9 mouse cellular contexts compared by ENCODE assay signal in genomic region chr11:95117030-95117429, GRCm38 (mm10). TPM values are rescaled to one million over a fixed set of nuclear protein-coding genes. Genes with fewer than 3 reads are reported as not detected.
A peak's percentile ranks its signal among the peaks of the same experiment; 100 is the strongest.
DNase-seq lines count a peak whose midpoint lies in the region; ATAC-seq and TF ChIP-seq lines count a peak whose summit lies in the region.
"Had no signal": no experiment of that assay in that cellular context is flagged by ENCODE, and none has a peak within 500 bp of the region (broad histone marks: within the 10 kb centered on the region; RNA-seq: fewer than 3 reads in every experiment).

No protein-coding gene starts in this region.

- H3K4me1 ChIP-seq in ES-Bruce4 (ENCODE audit: control insufficient read depth, insufficient read depth, low read length): no peaks in the 10 kb centered on the region
- no peaks in the 10 kb centered on the region for H3K4me1 ChIP-seq in bone marrow, adult 2 months (ENCODE audit: control insufficient read depth, insufficient read depth, low read length)
- H3K4me1 ChIP-seq in embryonic fibroblast, embryonic 13.5 days (ENCODE audit: control insufficient read depth, insufficient read depth, low read length): no peaks in the 10 kb centered on the region
- H3K4me1 ChIP-seq in heart, embryonic 16.5 days (ENCODE audit: control insufficient read depth, insufficient read depth, low read length): peaks cover 10% of the 10 kb centered on the region; the same call in 1 of the 2 replicates
- no peaks in the 10 kb centered on the region for H3K4me1 ChIP-seq in liver, embryonic 14.5 days (replicated peaks; ENCODE audit: control insufficient read depth in 2 of 2, insufficient read depth in 2 of 2, low read length in 1 of 2)
- H3K4me1 ChIP-seq in neural tube, embryonic 13.5 days (replicated peaks): peaks cover 28% of the 10 kb centered on the region

- peak; percentile 32; the same call in 1 of the 2 replicates for TF ChIP-seq EP300 in ES-Bruce4 (IDR thresholded peaks at IDR 0.05; ENCODE audit: insufficient read depth, low read depth, low read length)
- TF ChIP-seq EP300 in liver, embryonic 14.5 days (IDR thresholded peaks at IDR 0.05; ENCODE audit: low read depth): no peak

- no peak overlapping the region for H3K4me3 ChIP-seq in ES-Bruce4 (ENCODE audit: low read depth, low read length)
- H3K4me3 ChIP-seq in bone marrow, adult 2 months (replicated peaks; ENCODE audit: control insufficient read depth, low read depth, low read length): no peak overlapping the region
- H3K4me3 ChIP-seq in embryonic fibroblast, embryonic 13.5 days (ENCODE audit: insufficient read depth, low read length): no peak overlapping the region
- H3K4me3 ChIP-seq in heart, embryonic 16.5 days (ENCODE audit: low read length): no peak overlapping the region
- H3K4me3 ChIP-seq in liver, embryonic 14.5 days (ENCODE audit: insufficient read depth in 1 of 2, low read depth in 2 of 2, low read length in 2 of 2): no peak overlapping the region
- no peak overlapping the region for H3K4me3 ChIP-seq in neural tube, embryonic 13.5 days

- WGBS in bone marrow, adult 2 months: 11% methylated on average over 6 of the region's 6 CpGs
- 7% methylated on average over 6 of the region's 6 CpGs for WGBS in heart, embryonic 16.5 days
- WGBS in liver, embryonic 14.5 days (ENCODE audit: insufficient replicate concordance): 2% methylated on average over 6 of the region's 6 CpGs
- 1% methylated on average over 6 of the region's 6 CpGs for WGBS in neural tube, embryonic 13.5 days

- no peaks in the 10 kb centered on the region for H3K9me3 ChIP-seq in ES-Bruce4 (replicated peaks; ENCODE audit: control insufficient read depth, insufficient read depth, low read length, poor library complexity, severe bottlenecking)
- H3K9me3 ChIP-seq in heart, embryonic 16.5 days (replicated peaks; ENCODE audit: control insufficient read depth, low read length): no peaks in the 10 kb centered on the region
- no peaks in the 10 kb centered on the region for H3K9me3 ChIP-seq in liver, embryonic 14.5 days (ENCODE audit: control insufficient read depth, low read length)
- H3K9me3 ChIP-seq in neural tube, embryonic 13.5 days: no peaks in the 10 kb centered on the region

- H3K27me3 ChIP-seq in ES-Bruce4 (ENCODE audit: control insufficient read depth, insufficient read depth, low read length, poor library complexity, severe bottlenecking): peaks cover 14% of the 10 kb centered on the region
- peaks cover 36% of the 10 kb centered on the region for H3K27me3 ChIP-seq in heart, embryonic 16.5 days (ENCODE audit: control insufficient read depth, insufficient read depth, low read length)
- H3K27me3 ChIP-seq in liver, embryonic 14.5 days (ENCODE audit: control insufficient read depth, insufficient read depth, low read length): peaks cover 47% of the 10 kb centered on the region
- peaks cover 49% of the 10 kb centered on the region for H3K27me3 ChIP-seq in neural tube, embryonic 13.5 days

- H3K9ac ChIP-seq in ES-Bruce4 (ENCODE audit: low read depth, poor library complexity, severe bottlenecking): no peak overlapping the region
- H3K9ac ChIP-seq in heart, embryonic 16.5 days (ENCODE audit: low read length): no peak overlapping the region
- no peak overlapping the region for H3K9ac ChIP-seq in liver, embryonic 14.5 days (replicated peaks)
- no peak overlapping the region for H3K9ac ChIP-seq in neural tube, embryonic 13.5 days

- peak; percentile 77 to 84 for DNase-seq in kidney, postnatal 36 days
- DNase-seq in liver, embryonic 14.5 days (ENCODE audit: low read depth in 3 of 3, low spot score in 3 of 3): peak; percentile 43 to 50 (median 49)
- peak; percentile 53 for DNase-seq in thymus, postnatal 14 days

- H3K4me2 ChIP-seq in heart, embryonic 16.5 days (ENCODE audit: low read depth, low read length): no peak overlapping the region
- no peak overlapping the region for H3K4me2 ChIP-seq in liver, embryonic 14.5 days (ENCODE audit: low read depth)
- H3K4me2 ChIP-seq in neural tube, embryonic 13.5 days: no peak overlapping the region

- no peak for TF ChIP-seq POLR2A in ES-Bruce4 (IDR thresholded peaks at IDR 0.05; ENCODE audit: insufficient read depth, low read length)
- TF ChIP-seq POLR2A in bone marrow, adult 2 months (IDR thresholded peaks at IDR 0.05; ENCODE audit: borderline replicate concordance, control insufficient read depth, low read depth, low read length): no peak
- no peak for TF ChIP-seq POLR2A in embryonic fibroblast, embryonic 13.5 days (IDR thresholded peaks at IDR 0.05; ENCODE audit: low read depth, low read length)

- ATAC-seq in heart, embryonic 16.5 days (replicated peaks; ENCODE audit: extremely low read depth, insufficient read depth, low FRiP score): peak; percentile 47; the same call in 1 of the 2 replicates
- no peak for ATAC-seq in liver, embryonic 14.5 days (ENCODE audit: insufficient read depth)
- ATAC-seq in neural tube, embryonic 13.5 days (ENCODE audit: low read depth): peak; percentile 64; the same call in 1 of the 2 replicates

- peak; percentile 98 for TF ChIP-seq CTCF in ES-Bruce4 (IDR thresholded peaks at IDR 0.05; ENCODE audit: low read depth, low read length)
- peak; percentile 95 for TF ChIP-seq CTCF in bone marrow, adult 2 months (IDR thresholded peaks at IDR 0.05; ENCODE audit: control insufficient read depth, insufficient read depth, low read length)
- peak; percentile 88 for TF ChIP-seq CTCF in embryonic fibroblast, embryonic 13.5 days (IDR thresholded peaks at IDR 0.05; ENCODE audit: borderline replicate concordance, insufficient read depth, low read length)
- TF ChIP-seq CTCF in liver, embryonic 14.5 days (IDR thresholded peaks at IDR 0.05; ENCODE audit: low read depth): peak; percentile 94

- no peaks in the 10 kb centered on the region for H3K36me3 ChIP-seq in ES-Bruce4 (ENCODE audit: control insufficient read depth, insufficient read depth, low read length, poor library complexity, severe bottlenecking)
- no peaks in the 10 kb centered on the region for H3K36me3 ChIP-seq in heart, embryonic 16.5 days (ENCODE audit: control insufficient read depth, insufficient read depth)
- no peaks in the 10 kb centered on the region for H3K36me3 ChIP-seq in liver, embryonic 14.5 days (replicated peaks; ENCODE audit: control insufficient read depth, insufficient read depth, low read depth)
- H3K36me3 ChIP-seq in neural tube, embryonic 13.5 days: no peaks in the 10 kb centered on the region

- H3K27ac ChIP-seq in ES-Bruce4 (ENCODE audit: insufficient read depth, low read length): no peak overlapping the region
- no peak overlapping the region for H3K27ac ChIP-seq in bone marrow, adult 2 months (ENCODE audit: control insufficient read depth, insufficient read depth, low read depth, low read length, poor library complexity)
- no peak overlapping the region for H3K27ac ChIP-seq in embryonic fibroblast, embryonic 13.5 days (ENCODE audit: insufficient read depth, low read length)
- H3K27ac ChIP-seq in heart, embryonic 16.5 days (ENCODE audit: low read length): no peak overlapping the region
- no peak overlapping the region for H3K27ac ChIP-seq in liver, embryonic 14.5 days
- no peak overlapping the region for H3K27ac ChIP-seq in neural tube, embryonic 13.5 days (replicated peaks)
- H3K27ac ChIP-seq: macrophage had no signal

RNA-seq across cellular contexts. Expression of gene Dlx3, which starts 2.9 kb away (rescaled TPM):
- polyA plus RNA-seq in ES-Bruce4 (2011; ENCODE audit: insufficient read depth, insufficient read length, low read depth, missing spikeins): 9.9 and 11.3 TPM in 2 replicates
- polyA plus RNA-seq in bone marrow, adult 2 months (2011; ENCODE audit: insufficient read depth, insufficient read length, low replicate concordance, missing spikeins): 0.57 TPM in 1 of 2 replicates, not detected in the other
- polyA plus RNA-seq in embryonic fibroblast, embryonic 13.5 days (2011; ENCODE audit: insufficient read length, low read depth, missing spikeins): 0.19 TPM in 1 of 2 replicates, not detected in the other
- polyA plus RNA-seq in heart, embryonic 16.5 days (2015; fragmentation: Nextera tagmentation; extraction: Ambion mirVana): 0.07 and 0.11 TPM in 2 replicates
- 0.01 TPM in 1 of 2 replicates, not detected in the other for polyA plus RNA-seq in liver, embryonic 14.5 days (2012; rRNA removed)
- polyA plus RNA-seq in liver, embryonic 14.5 days (2014; fragmentation: Nextera tagmentation; extraction: Ambion mirVana): not detected in 2 replicates
- 0.28 and 0.40 TPM in 2 replicates for polyA plus RNA-seq in neural tube, embryonic 13.5 days (2015; fragmentation: Nextera tagmentation; extraction: Ambion mirVana)
- polyA plus RNA-seq: macrophage had no signal

RNA-seq across cellular contexts. Expression of gene Dlx4, which starts 29.0 kb away (rescaled TPM):
- 0.96 and 2.0 TPM in 2 replicates for polyA plus RNA-seq in ES-Bruce4 (2011; ENCODE audit: insufficient read depth, insufficient read length, low read depth, missing spikeins)
- not detected in 2 replicates for polyA plus RNA-seq in bone marrow, adult 2 months (2011; ENCODE audit: insufficient read depth, insufficient read length, low replicate concordance, missing spikeins)
- polyA plus RNA-seq in embryonic fibroblast, embryonic 13.5 days (2011; ENCODE audit: insufficient read length, low read depth, missing spikeins): not detected in 2 replicates
- 0.09 and 0.17 TPM in 2 replicates for polyA plus RNA-seq in heart, embryonic 16.5 days (2015; fragmentation: Nextera tagmentation; extraction: Ambion mirVana)
- 0.06 and 0.09 TPM in 2 replicates for polyA plus RNA-seq in liver, embryonic 14.5 days (2012; rRNA removed)
- polyA plus RNA-seq in liver, embryonic 14.5 days (2014; fragmentation: Nextera tagmentation; extraction: Ambion mirVana): not detected in 2 replicates
- polyA plus RNA-seq in neural tube, embryonic 13.5 days (2015; fragmentation: Nextera tagmentation; extraction: Ambion mirVana): not detected in 2 replicates
- polyA plus RNA-seq: macrophage had no signal

RNA-seq across cellular contexts. Expression of gene Itga3, which starts 40.4 kb away (rescaled TPM):
- polyA plus RNA-seq in ES-Bruce4 (2011; ENCODE audit: insufficient read depth, insufficient read length, low read depth, missing spikeins): 86.4 and 92.1 TPM in 2 replicates
- polyA plus RNA-seq in bone marrow, adult 2 months (2011; ENCODE audit: insufficient read depth, insufficient read length, low replicate concordance, missing spikeins): 0.27 and 2.1 TPM in 2 replicates
- 6.9 and 12.8 TPM in 2 replicates for polyA plus RNA-seq in embryonic fibroblast, embryonic 13.5 days (2011; ENCODE audit: insufficient read length, low read depth, missing spikeins)
- polyA plus RNA-seq in heart, embryonic 16.5 days (2015; fragmentation: Nextera tagmentation; extraction: Ambion mirVana): 9.6 and 11.5 TPM in 2 replicates
- 1.7 and 2.0 TPM in 2 replicates for polyA plus RNA-seq in liver, embryonic 14.5 days (2012; rRNA removed)
- polyA plus RNA-seq in liver, embryonic 14.5 days (2014; fragmentation: Nextera tagmentation; extraction: Ambion mirVana): 1.5 and 1.9 TPM in 2 replicates
- 12.0 and 12.1 TPM in 2 replicates for polyA plus RNA-seq in neural tube, embryonic 13.5 days (2015; fragmentation: Nextera tagmentation; extraction: Ambion mirVana)
